Mouse (Mus musculus) frontal cortex, adult (tissue): ENCODE results near the gene Hnrnpr.

ENCODE experiments used
- ATAC-seq: cut with Nextera tagmentation; 2 replicates; pipeline ENCODE4 v1.9.2; 2017; ENCODE audit warnings: mild to moderate bottlenecking, moderate library complexity, mixed read lengths; ENCODE audit not compliant: low TSS enrichment

Hnrnpr gene

DNA sequence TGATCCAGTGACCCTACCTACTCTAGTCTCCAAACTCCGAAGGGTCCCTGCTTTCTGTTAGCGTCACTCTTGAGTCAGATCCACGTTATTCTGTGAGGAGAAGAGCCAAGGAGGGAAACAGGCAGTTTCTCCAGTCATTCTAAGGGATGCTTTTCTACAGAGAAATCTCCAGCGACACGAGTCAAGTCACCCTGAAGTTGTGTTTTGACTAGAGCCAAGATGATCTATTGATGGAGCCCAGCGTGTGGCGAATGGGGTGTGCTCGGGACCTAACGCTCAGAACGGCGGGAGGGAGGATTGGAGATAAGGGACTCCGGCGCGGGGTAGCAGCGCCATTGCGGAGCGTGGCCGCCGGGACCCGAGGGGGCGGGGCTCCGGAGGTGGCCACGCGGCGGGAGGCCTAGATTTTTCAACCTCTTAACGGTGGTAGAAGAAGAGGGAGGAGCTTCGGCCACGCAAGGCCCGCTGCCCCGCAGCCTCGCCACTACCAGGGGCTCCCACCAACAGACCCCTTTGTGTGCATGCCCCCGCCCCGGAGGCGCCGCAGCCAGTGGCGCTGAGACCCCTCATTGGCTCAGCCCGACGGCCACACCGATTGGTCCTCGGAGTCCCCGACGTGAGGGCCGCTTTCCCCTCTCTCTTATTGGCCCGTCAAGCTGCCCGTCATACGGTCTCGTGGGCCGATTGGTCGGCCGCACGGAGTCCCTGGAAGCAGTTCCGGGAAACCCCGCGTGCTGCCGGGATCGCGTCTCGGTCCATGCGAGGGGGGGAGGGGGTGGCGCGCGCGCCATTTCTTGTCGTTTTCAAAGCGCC is at the start of gene Hnrnpr:
TSS of gene Hnrnpr (plus strand) at position 714 of the 813 bp plus-strand sequence.
- peak; percentile 100 for ATAC-seq

DNA sequence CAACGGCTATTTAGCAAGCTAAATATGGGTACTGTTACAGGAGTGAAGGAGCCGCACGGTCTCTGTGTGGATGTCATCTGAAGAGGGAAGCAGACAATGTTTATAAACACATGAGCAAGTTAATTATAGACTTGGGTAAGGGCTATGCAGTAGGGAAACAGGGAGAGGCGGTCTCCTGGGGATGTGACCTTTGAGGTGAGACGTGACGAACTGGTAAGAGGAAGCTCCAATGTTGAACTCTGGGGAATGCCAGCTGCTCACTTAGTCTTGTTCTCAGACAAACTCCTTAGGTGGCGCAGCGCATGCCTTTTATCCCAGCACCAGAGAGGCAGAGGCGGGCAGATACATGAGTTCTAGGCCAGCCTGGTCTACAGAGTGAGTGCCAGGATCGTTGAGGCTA is 48.8 kb upstream of the Hnrnpr start:
- ATAC-seq: no peak

DNA sequence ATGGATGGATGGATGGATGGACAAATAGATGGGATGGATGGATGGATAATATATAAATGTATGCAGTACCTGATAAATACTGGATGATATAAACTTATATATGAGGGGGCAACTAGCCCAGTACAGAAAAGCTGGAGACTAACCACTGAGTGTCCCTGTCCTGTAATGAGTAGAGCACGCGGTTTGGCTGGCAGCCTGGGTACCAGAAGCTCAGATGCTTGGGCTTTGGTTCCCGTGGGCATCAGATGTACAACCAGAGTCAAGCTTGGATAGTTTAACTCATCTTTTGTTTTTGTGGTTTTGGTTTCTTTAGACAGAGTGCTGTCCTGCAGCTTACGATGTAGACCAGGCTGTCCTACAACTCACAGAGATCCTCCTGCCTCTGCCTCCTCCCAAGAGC is 47.2 kb upstream of the Hnrnpr start:
- no peak for ATAC-seq

DNA sequence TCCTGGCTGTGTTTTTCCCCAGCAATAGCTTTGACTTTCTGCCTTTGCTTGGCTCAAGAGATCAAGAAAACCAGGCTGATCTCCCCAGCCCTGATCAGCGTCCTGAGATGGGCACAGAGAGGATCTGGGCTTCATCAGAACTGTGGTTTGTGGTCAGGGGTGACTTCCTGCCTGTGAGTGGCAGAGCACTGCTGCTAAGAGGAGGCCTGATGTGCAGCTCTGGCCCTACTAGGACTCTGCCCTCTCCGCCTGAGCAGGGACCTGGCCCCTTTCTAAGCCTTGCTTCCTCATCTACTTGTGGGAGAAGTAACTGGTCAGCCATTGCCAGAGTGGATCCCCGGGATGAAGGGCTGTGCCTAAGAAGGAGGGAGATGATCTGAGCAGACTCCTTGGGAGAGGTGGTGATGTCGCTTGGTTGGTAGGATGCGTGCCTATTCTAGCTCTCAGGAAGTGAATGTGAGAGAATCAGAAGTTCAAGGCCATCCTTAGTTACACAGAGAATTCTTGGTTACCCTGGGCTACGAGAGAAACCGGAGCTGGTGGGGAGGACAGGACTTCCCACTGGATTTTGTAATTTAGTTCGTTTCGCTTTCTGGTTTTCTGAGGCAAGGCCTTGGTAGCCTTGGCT is 43.9 kb upstream of the Hnrnpr start:
- ATAC-seq: no peak

DNA sequence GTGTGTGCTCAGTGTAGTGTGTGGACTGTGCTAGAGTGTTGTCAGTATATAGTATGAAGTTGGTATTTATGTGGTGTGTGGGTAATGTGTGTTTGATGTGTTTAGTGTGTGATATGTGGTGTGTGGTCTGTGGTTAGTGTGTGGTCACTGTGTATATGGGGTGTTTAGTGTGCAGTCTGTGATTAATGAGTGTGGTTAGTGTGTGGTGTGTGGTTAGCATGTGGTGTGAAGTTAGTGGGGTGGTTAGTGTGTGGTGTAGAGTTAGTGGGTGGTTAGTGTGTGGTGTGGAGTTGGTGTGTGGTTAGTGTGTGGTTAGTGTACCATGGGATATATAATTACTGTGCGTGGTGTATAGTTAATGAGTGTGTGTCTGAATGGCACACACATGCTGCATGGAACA is 41.8 kb upstream of the Hnrnpr start:
- ATAC-seq: no peak

DNA sequence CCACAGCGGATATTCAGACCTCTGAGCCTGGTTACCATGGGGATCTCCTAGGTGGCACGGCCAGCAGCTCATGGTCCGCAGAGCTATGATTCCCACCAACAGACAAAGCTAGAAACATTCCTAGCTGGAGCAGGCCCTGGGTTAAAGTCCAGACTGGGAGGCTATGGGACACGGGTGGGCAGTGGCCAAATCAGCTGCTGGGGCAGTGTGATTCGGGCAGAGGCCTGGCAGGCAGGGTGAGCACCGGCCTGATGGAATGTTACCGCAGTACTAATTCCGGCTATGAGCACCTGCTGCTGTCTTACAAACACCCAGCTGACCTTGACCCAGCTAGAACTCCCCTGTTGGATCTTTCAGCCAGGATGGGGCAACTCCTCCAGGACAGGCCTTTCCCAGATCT is 40.1 kb upstream of the Hnrnpr start:
- no peak for ATAC-seq

DNA sequence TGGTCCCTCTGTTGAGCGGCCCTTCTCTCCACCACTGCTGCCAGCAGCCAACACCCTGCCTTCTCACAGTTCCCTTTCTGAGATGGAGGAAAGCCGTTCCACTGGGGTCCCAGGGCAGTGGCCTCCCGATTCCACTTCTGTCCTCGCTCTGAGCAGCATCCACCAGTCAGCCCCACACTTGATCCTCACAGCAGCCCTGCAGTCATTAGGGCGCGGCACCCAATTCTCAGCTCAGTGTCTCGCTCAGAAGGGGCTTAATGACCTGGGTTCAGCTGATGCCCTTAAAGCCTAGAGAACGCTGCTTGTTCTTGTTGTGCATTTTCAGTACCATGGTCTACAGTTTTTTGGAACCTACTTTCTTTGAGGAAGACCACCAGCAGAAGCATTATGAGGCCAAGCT is 29.6 kb upstream of the Hnrnpr start:
- ATAC-seq: no peak

- ATAC-seq: peak; percentile 21; the same call in 1 of the 2 replicates
These were observed 29.1 kb upstream of the Hnrnpr start for GRCm38 (mm10) chr4:136281611-136282010.

- no peak for ATAC-seq
These were observed 27.9 kb upstream of the Hnrnpr start for GRCm38 (mm10) chr4:136282621-136283480.

DNA sequence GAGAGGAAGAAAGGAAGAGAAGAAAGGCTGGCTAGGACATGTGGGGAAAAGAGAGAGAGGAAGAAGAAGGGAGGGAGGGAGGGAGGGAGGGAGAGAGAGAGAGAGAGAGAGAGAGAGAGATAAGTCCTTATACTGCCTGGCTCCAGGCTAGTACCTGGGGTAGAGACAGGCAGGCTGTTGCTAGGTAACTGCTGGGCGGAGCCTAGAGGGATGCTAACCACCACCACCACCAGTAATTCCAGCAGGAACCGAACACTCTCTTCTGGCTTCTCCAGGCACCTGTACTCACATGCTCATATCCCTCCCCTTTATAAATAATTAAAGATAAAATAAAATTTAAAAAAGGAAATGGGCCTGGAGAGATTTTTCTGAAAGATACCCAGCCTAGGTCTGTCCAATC is 27.0 kb upstream of the Hnrnpr start:
- ATAC-seq: no peak

DNA sequence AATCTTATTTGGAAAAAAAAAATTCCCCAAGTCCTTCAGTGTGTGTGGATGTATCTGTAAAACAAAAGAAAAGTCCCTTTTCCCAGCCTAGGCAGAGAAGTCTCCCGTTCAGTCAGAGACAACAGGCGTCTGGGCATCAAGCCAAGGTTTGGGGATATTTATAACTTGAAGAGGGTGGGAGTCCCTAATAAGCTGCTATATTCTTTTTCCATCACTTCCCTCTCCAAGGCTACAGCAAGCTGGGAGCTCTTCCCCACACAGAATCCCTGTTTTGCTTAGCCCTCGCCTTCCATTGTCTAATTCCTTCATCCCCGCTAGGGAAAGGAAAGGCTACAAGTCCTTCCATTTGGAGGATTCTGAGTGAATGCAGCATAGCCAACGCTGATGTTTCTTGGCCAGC is 26.3 kb upstream of the Hnrnpr start, which contains the start of gene Zfp46:
TSS of gene Zfp46 (plus strand) at position 229 of the 400 bp plus-strand sequence.
- ATAC-seq: peak; percentile 53

DNA sequence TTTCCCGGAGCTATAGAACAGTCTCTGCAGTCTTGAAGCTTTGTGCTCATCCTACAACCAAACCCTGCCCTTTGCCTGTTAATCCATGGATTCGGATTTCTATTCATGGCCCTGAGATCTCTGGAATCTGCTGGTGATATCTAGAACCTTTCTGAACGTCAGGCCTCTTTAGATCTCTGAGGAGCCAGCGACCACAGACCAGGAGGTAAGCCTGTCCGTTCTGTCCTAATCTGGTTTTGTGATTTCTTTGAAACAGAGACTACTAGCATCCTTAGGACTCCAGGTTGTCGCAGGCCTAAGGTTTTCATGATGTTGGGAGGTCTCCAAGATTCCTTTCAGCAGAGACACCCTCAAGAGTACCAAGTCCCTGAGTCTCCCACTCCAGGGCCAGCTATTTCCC is 25.9 kb upstream of the Hnrnpr start:
- ATAC-seq: peak; percentile 9

- ATAC-seq: peak; percentile 86
These were observed 25.4 kb upstream of the Hnrnpr start for GRCm38 (mm10) chr4:136285348-136285810.

DNA sequence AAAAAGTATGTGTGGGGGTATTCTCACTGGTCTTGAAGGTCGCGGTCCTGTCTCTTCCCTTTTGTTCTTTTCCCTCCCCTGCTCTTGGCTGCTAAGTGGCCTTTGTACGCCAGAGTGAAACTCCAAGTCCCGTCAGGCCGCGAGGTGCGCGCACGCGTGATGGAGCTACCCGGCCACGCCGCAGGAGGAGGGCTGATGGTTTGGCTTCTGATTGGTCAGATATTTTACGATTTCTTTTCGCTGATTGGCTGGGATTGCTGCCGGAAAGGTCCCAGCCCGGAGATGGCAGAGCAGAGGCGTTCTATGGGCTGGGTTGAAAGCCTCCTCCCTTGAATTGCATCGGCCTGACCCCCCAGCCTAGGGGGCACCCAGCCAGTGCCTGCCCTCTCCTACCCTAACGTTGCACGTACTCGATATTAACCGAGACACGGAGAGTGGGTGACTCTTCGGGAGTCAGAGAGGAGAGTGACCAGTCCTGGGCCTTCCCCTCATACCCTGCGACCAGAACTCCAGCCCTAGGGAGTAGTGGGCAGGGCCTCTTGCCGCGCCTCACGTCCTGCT is 24.9 kb upstream of the Hnrnpr start:
- peak; percentile 77 for ATAC-seq

- ATAC-seq: no peak
These were observed 20.6 kb upstream of the Hnrnpr start for GRCm38 (mm10) chr4:136289918-136290780.

- ATAC-seq: no peak
These were observed 19.8 kb upstream of the Hnrnpr start for GRCm38 (mm10) chr4:136290781-136291595.

GRCm38 (mm10) chr4:136291692-136292091 is 19.1 kb upstream of the Hnrnpr start:
- no peak for ATAC-seq

DNA sequence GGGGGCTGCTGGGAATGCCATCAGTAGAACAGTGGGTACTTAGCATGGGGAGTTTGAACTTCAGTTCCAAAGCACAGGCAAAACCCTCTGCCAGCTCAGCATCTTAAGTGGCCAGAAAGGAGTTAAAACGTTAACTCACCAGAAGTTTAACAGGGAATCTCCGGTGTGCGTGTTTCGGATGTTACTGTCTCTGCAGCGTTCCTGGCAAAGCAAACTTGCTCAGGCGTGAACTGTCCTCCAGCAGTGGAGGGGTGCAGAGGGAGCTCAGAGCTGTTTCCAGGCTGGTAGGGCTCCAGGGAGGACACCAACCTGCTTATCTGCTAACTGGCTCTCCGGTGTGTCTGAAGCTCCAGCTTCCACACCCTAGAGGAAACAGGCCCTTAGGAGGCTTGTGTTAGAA is 14.8 kb upstream of the Hnrnpr start:
- no peak for ATAC-seq

GRCm38 (mm10) chr4:136302462-136302861 is 8.3 kb upstream of the Hnrnpr start:
- no peak for ATAC-seq

DNA sequence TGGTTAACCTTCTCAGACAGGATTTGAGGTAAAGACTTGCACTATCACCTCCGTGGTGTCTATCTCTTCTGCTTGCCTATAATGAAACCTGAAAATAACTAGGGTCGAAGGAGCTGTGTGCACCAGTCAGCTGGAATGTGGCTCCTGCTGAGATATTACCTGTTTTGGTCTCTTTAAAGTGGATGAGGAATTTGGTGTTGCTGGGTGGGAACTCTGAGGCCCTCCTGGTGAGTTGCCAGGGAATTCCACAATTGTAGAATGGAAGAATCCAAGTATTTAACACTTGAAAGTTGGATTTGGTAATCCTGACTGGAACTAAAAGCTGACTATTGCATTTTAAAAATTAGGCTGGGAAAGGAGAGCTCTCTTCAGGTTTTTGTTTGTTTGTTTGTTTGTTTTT is 6.6 kb upstream of the Hnrnpr start:
- ATAC-seq: no peak
